Mouse (Mus musculus) kidney, postnatal 0 days (tissue): ENCODE data around the gene Asxl1. TPM values are rescaled to one million over a fixed set of nuclear protein-coding genes. Genes with fewer than 3 reads are reported as not detected.
A peak's percentile ranks its signal among the peaks of the same experiment; 100 is the strongest.

Experiments used
- ATAC-seq: fragments of 200-750 bp; cut with Nextera tagmentation; replicated peaks from 2 replicates; pipeline ENCODE4 v1.8.0; 2017; ENCODE audit warnings: low read depth, moderate number of reproducible peaks, moderate TSS enrichment, moderate library complexity; ENCODE audit not compliant: low FRiP score
- DNase-seq: peaks from one replicate; pipeline ENCODE4 v3.0.0-alpha.2; 2016; ENCODE audit warnings: low spot score
- H3K27ac ChIP-seq: fragments of 300-500 bp; sonication (generic); 2 replicates; pipeline ENCODE4 v1.5.1; 2014; ENCODE audit warnings: mild to moderate bottlenecking
- H3K27me3 ChIP-seq: fragments of 300-500 bp; sonication (generic); 2 replicates; pipeline ENCODE4 v1.6.1; 2014; ENCODE audit warnings: low read length, mixed read lengths; ENCODE audit not compliant: insufficient read depth
- H3K36me3 ChIP-seq: fragments of 300-500 bp; sonication (generic); 2 replicates; pipeline ENCODE4 v1.6.1; 2014; ENCODE audit warnings: low read length, mixed read lengths; ENCODE audit not compliant: insufficient read depth
- H3K4me1 ChIP-seq: fragments of 300-500 bp; sonication (generic); replicated peaks from 2 replicates; pipeline ENCODE4 v1.6.1; 2014; ENCODE audit warnings: antibody characterized with exemption, low read length, mixed read lengths; ENCODE audit not compliant: insufficient read depth
- H3K4me2 ChIP-seq: fragments of 300-500 bp; sonication (generic); 2 replicates; pipeline ENCODE4 v1.6.1; 2014; ENCODE audit warnings: mild to moderate bottlenecking, low read length, moderate library complexity, mixed read lengths
- H3K4me3 ChIP-seq: fragments of 300-500 bp; sonication (generic); replicated peaks from 2 replicates; pipeline ENCODE4 v1.5.1; 2014; ENCODE audit warnings: low read depth, low read length
- H3K9ac ChIP-seq: fragments of 300-500 bp; sonication (generic); 2 replicates; pipeline ENCODE4 v1.6.1; 2014; ENCODE audit warnings: low read depth, low read length
- H3K9me3 ChIP-seq: fragments of 300-500 bp; sonication (generic); replicated peaks from 2 replicates; pipeline ENCODE4 v1.6.1; 2016; ENCODE audit warnings: low read length, inconsistent platforms, mixed read lengths
- CTCF ChIP-seq: IDR thresholded peaks from 2 replicates; pipeline ENCODE4 v1.5.1; 2016; ENCODE audit warnings: antibody characterized with exemption, low read depth, mild to moderate bottlenecking, moderate library complexity
- WGBS: fragments of 180-500 bp; shearing (Covaris S2); extraction: QIAGEN DNeasy Blood & Tissue Kit; methylation state at CpG from one replicate; pipeline ENCODE4 v1.1.7; 2014; 5-methylcytosine and 5-hydroxymethylcytosine counted together
- polyA plus RNA-seq: library from polyadenylated mRNA; unstranded; fragments of >200 nt; fragmentation: Nextera tagmentation; extraction: Ambion mirVana; gene quantifications from 2 replicates; pipeline ENCODE4 v1.2.1, GENCODE M21; 2015

Gene Asxl1
- polyA plus RNA-seq, 1 experiment from 2014 or later: 14.1 TPM

GRCm38 (mm10) chr2:153433859-153434258 is 88.2 kb downstream of the Asxl1 start:
- H3K4me3 ChIP-seq: no peak overlapping the region

GRCm38 (mm10) chr2:153434880-153435831 is 89.5 kb downstream of the Asxl1 start:
- Histone ChIP-seq H3K4me1 (peaks cover 75% of the 10 kb centered on the region), H3K27ac (peak overlapping the region; percentile 92), H3K4me2 (peak overlapping the region; percentile 1; the same call in 1 of the 2 replicates), H3K9ac (0 out of 2 replicates have a peak overlapping the region, but pooled peaks have one; percentile 0), H3K27me3 (no peaks in the 10 kb centered on the region), H3K9me3 (no peaks in the 10 kb centered on the region), H3K36me3 (peaks cover 10% of the 10 kb centered on the region; the same call in 1 of the 2 replicates), H3K4me3 (no peak overlapping the region)
- no peak for TF ChIP-seq CTCF
- 37% methylated on average over 9 of the region's 9 CpGs for WGBS
- no peak for ATAC-seq
- no peak for DNase-seq

More at GRCm38 (mm10) chr2:153433859-153434258, 88.2 kb downstream of the Asxl1 start:
- peaks cover 73% of the 10 kb centered on the region for H3K4me1 ChIP-seq
- peak overlapping the region; percentile 75; the same call in 1 of the 2 replicates for H3K27ac ChIP-seq
- H3K27me3 ChIP-seq: no peaks in the 10 kb centered on the region
- WGBS: 53% methylated on average over 3 of the region's 3 CpGs
- H3K9ac ChIP-seq: no peak overlapping the region
- H3K9me3 ChIP-seq: no peaks in the 10 kb centered on the region
- no peak for ATAC-seq
- H3K36me3 ChIP-seq: peaks cover 10% of the 10 kb centered on the region; the same call in 1 of the 2 replicates
- no peak for DNase-seq
- H3K4me2 ChIP-seq: no peak overlapping the region
- TF ChIP-seq CTCF: no peak

GRCm38 (mm10) chr2:153436641-153437305 is 91.1 kb downstream of the Asxl1 start:
- DNase-seq (peak; percentile 93), ATAC-seq (peak; percentile 78)
- no peak for TF ChIP-seq CTCF
- Histone ChIP-seq H3K4me1 (peaks cover 82% of the 10 kb centered on the region), H3K9me3 (no peaks in the 10 kb centered on the region), H3K4me2 (peak overlapping the region; percentile 34; the same call in 1 of the 2 replicates), H3K36me3 (0 out of 2 replicates have a peak, but pooled peaks cover 5% of the 10 kb centered on the region), H3K27me3 (no peaks in the 10 kb centered on the region), H3K27ac (peak overlapping the region; percentile 92), H3K4me3 (no peak overlapping the region), H3K9ac (0 out of 2 replicates have a peak overlapping the region, but pooled peaks have one; percentile 25)
- WGBS: 9% methylated on average over 6 of the region's 6 CpGs

- peak; percentile 65 for DNase-seq
- ATAC-seq: peak; percentile 31; the same call in 1 of the 2 replicates
- Histone ChIP-seq H3K27ac (peak overlapping the region; percentile 92), H3K27me3 (no peaks in the 10 kb centered on the region), H3K4me1 (peaks cover 82% of the 10 kb centered on the region), H3K36me3 (0 out of 2 replicates have a peak, but pooled peaks cover 5% of the 10 kb centered on the region), H3K4me3 (no peak overlapping the region), H3K9me3 (no peaks in the 10 kb centered on the region), H3K4me2 (peak overlapping the region; percentile 34; the same call in 1 of the 2 replicates), H3K9ac (0 out of 2 replicates have a peak overlapping the region, but pooled peaks have one; percentile 25)
- TF ChIP-seq CTCF: no peak
- WGBS: 25% methylated on average over 2 of the region's 2 CpGs
These were observed 91.7 kb downstream of the Asxl1 start for GRCm38 (mm10) chr2:153437306-153437659.

- ATAC-seq: no peak
- no peak overlapping the region for H3K4me2 ChIP-seq
- WGBS: 35% methylated on average over 2 of the region's 2 CpGs
These were observed 95.1 kb downstream of the Asxl1 start for GRCm38 (mm10) chr2:153440755-153441154.

GRCm38 (mm10) chr2:153441228-153441627 is 95.6 kb downstream of the Asxl1 start:
- peak; percentile 79 for DNase-seq
- Histone ChIP-seq H3K4me2 (no peak overlapping the region), H3K4me3 (no peak overlapping the region), H3K27ac (peak overlapping the region; percentile 82), H3K9me3 (no peaks in the 10 kb centered on the region), H3K9ac (peak overlapping the region; percentile 23; the same call in 1 of the 2 replicates), H3K4me1 (peaks cover 47% of the 10 kb centered on the region), H3K36me3 (no peaks in the 10 kb centered on the region), H3K27me3 (no peaks in the 10 kb centered on the region)
- TF ChIP-seq CTCF: no peak
- no peak for ATAC-seq
- 19% methylated on average over 3 of the region's 3 CpGs for WGBS

More at GRCm38 (mm10) chr2:153440755-153441154, 95.1 kb downstream of the Asxl1 start:
- no peaks in the 10 kb centered on the region for H3K36me3 ChIP-seq
- no peak overlapping the region for H3K4me3 ChIP-seq
- H3K9me3 ChIP-seq: no peaks in the 10 kb centered on the region
- DNase-seq: no peak
- peak overlapping the region; percentile 82 for H3K27ac ChIP-seq
- H3K9ac ChIP-seq: peak overlapping the region; percentile 23; the same call in 1 of the 2 replicates
- H3K4me1 ChIP-seq: peaks cover 51% of the 10 kb centered on the region
- TF ChIP-seq CTCF: no peak
- no peaks in the 10 kb centered on the region for H3K27me3 ChIP-seq
